Mouse (Mus musculus): ENCODE results near the gene Acer3. TPM values are rescaled to one million over a fixed set of nuclear protein-coding genes. Genes with fewer than 3 reads are reported as not detected.
A peak's percentile ranks its signal among the peaks of the same experiment; 100 is the strongest.

Gene Acer3
- polyA plus RNA-seq, 1 experiment from 2014 or later = 20.7 TPM

- no peak overlapping the region for H3K27ac ChIP-seq (replicated peaks)
- no peak for ATAC-seq (ENCODE audit: low read depth)
- no peak overlapping the region for H3K4me3 ChIP-seq
- H3K9me3 ChIP-seq = no peaks in the 10 kb centered on the region
- H3K9ac ChIP-seq = 0 out of 2 replicates have a peak overlapping the region, but pooled peaks have one; percentile 27
- no peaks in the 10 kb centered on the region for H3K27me3 ChIP-seq
- no peak overlapping the region for H3K4me2 ChIP-seq
- 79% methylated on average over 4 of the region's 4 CpGs for WGBS
- no peaks in the 10 kb centered on the region for H3K36me3 ChIP-seq
- H3K4me1 ChIP-seq (replicated peaks) = peaks cover 56% of the 10 kb centered on the region
Measured at GRCm38 (mm10) chr7:98174883-98175755, 145.9 kb downstream of the Acer3 start.

- H3K27ac ChIP-seq (replicated peaks) = no peak overlapping the region
- H3K4me3 ChIP-seq = no peak overlapping the region
- no peaks in the 10 kb centered on the region for H3K27me3 ChIP-seq
- no peaks in the 10 kb centered on the region for H3K9me3 ChIP-seq
- ATAC-seq (ENCODE audit: low read depth) = no peak
- no peaks in the 10 kb centered on the region for H3K36me3 ChIP-seq
- H3K4me2 ChIP-seq = no peak overlapping the region
- H3K4me1 ChIP-seq (replicated peaks) = peaks cover 52% of the 10 kb centered on the region
- 49% methylated on average over 4 of the region's 4 CpGs for WGBS
- no peak overlapping the region for H3K9ac ChIP-seq
Measured at GRCm38 (mm10) chr7:98173408-98173807, 147.6 kb downstream of the Acer3 start.

- 87% methylated on average over 8 of the region's 8 CpGs for whole genome bisulfite sequencing
- no peak overlapping the region for H3K9ac ChIP-seq
- ATAC-seq (ENCODE audit: low read depth) = no peak
- no peak overlapping the region for H3K4me2 ChIP-seq
- H3K4me1 ChIP-seq (replicated peaks) = peaks cover 49% of the 10 kb centered on the region
- no peak overlapping the region for H3K4me3 ChIP-seq
- H3K36me3 ChIP-seq = no peaks in the 10 kb centered on the region
- H3K27me3 ChIP-seq = no peaks in the 10 kb centered on the region
- no peak overlapping the region for H3K27ac ChIP-seq (replicated peaks)
- no peaks in the 10 kb centered on the region for H3K9me3 ChIP-seq
Measured at GRCm38 (mm10) chr7:98172661-98173060, 148.3 kb downstream of the Acer3 start.

- no peak overlapping the region for H3K4me3 ChIP-seq
- no peak overlapping the region for H3K27ac ChIP-seq (replicated peaks)
- 76% methylated on average over 6 of the region's 6 CpGs for WGBS
- H3K36me3 ChIP-seq = no peaks in the 10 kb centered on the region
- ATAC-seq (ENCODE audit: low read depth) = peak; percentile 44; the same call in 1 of the 2 replicates
- H3K4me2 ChIP-seq = no peak overlapping the region
- peaks cover 36% of the 10 kb centered on the region for H3K4me1 ChIP-seq (replicated peaks)
- no peaks in the 10 kb centered on the region for H3K9me3 ChIP-seq
- H3K9ac ChIP-seq = no peak overlapping the region
- H3K27me3 ChIP-seq = no peaks in the 10 kb centered on the region
Measured at GRCm38 (mm10) chr7:98171141-98172073, 149.6 kb downstream of the Acer3 start.

GRCm38 (mm10) chr7:98164999-98165528, 155.9 kb downstream of the Acer3 start:
- Histone ChIP-seq H3K4me2 (no peak overlapping the region), H3K9me3 (no peaks in the 10 kb centered on the region), H3K9ac (peak overlapping the region; percentile 50; the same call in 1 of the 2 replicates), H3K27ac (replicated peaks) (peak overlapping the region; percentile 67), H3K36me3 (peaks cover 7% of the 10 kb centered on the region; the same call in 1 of the 2 replicates), H3K27me3 (no peaks in the 10 kb centered on the region), H3K4me3 (no peak overlapping the region), H3K4me1 (replicated peaks) (peaks cover 24% of the 10 kb centered on the region)
- peak; percentile 25; the same call in 1 of the 2 replicates for ATAC-seq (ENCODE audit: low read depth)
- 40% methylated on average over 10 of the region's 10 CpGs for WGBS

- peaks cover 7% of the 10 kb centered on the region; the same call in 1 of the 2 replicates for H3K36me3 ChIP-seq
- 72% methylated on average over 9 of the region's 9 CpGs for WGBS
- H3K9ac ChIP-seq = no peak overlapping the region; the same call in 1 of the 2 replicates
- H3K4me3 ChIP-seq = no peak overlapping the region
- ATAC-seq (ENCODE audit: low read depth) = no peak
- H3K27me3 ChIP-seq = no peaks in the 10 kb centered on the region
- H3K4me1 ChIP-seq (replicated peaks) = peaks cover 30% of the 10 kb centered on the region
- peak overlapping the region; percentile 67 for H3K27ac ChIP-seq (replicated peaks)
- no peak overlapping the region for H3K4me2 ChIP-seq
- no peaks in the 10 kb centered on the region for H3K9me3 ChIP-seq
Measured at GRCm38 (mm10) chr7:98164382-98164998, 156.5 kb downstream of the Acer3 start.

- Histone ChIP-seq H3K9ac (no peak overlapping the region), H3K4me2 (no peak overlapping the region), H3K4me1 (replicated peaks) (peaks cover 37% of the 10 kb centered on the region), H3K27ac (replicated peaks) (no peak overlapping the region), H3K27me3 (no peaks in the 10 kb centered on the region), H3K4me3 (no peak overlapping the region), H3K36me3 (peaks cover 7% of the 10 kb centered on the region; the same call in 1 of the 2 replicates), H3K9me3 (no peaks in the 10 kb centered on the region)
- WGBS = 62% methylated on average over 3 of the region's 3 CpGs
- ATAC-seq (ENCODE audit: low read depth) = no peak
Measured at GRCm38 (mm10) chr7:98163700-98164099, 157.3 kb downstream of the Acer3 start.

GRCm38 (mm10) chr7:98162239-98162638, 158.8 kb downstream of the Acer3 start:
- Histone ChIP-seq H3K27ac (replicated peaks) (no peak overlapping the region), H3K9me3 (no peaks in the 10 kb centered on the region), H3K4me1 (replicated peaks) (peaks cover 52% of the 10 kb centered on the region), H3K9ac (no peak overlapping the region), H3K27me3 (no peaks in the 10 kb centered on the region), H3K4me2 (no peak overlapping the region), H3K4me3 (no peak overlapping the region), H3K36me3 (peaks cover 7% of the 10 kb centered on the region; the same call in 1 of the 2 replicates)
- WGBS = 80% methylated on average over 6 of the region's 6 CpGs
- ATAC-seq (ENCODE audit: low read depth) = no peak

GRCm38 (mm10) chr7:98160041-98160740, 160.8 kb downstream of the Acer3 start:
- WGBS = 57% methylated on average over 8 of the region's 8 CpGs
- Histone ChIP-seq H3K9me3 (no peaks in the 10 kb centered on the region), H3K4me3 (no peak overlapping the region), H3K27me3 (no peaks in the 10 kb centered on the region), H3K36me3 (peaks cover 7% of the 10 kb centered on the region; the same call in 1 of the 2 replicates), H3K4me2 (no peak overlapping the region), H3K9ac (no peak overlapping the region), H3K4me1 (replicated peaks) (peaks cover 63% of the 10 kb centered on the region), H3K27ac (replicated peaks) (no peak overlapping the region)
- ATAC-seq (ENCODE audit: low read depth) = no peak

- Histone ChIP-seq H3K4me2 (no peak overlapping the region), H3K27me3 (no peaks in the 10 kb centered on the region), H3K4me3 (no peak overlapping the region), H3K9me3 (no peaks in the 10 kb centered on the region), H3K27ac (replicated peaks) (no peak overlapping the region), H3K4me1 (replicated peaks) (peaks cover 53% of the 10 kb centered on the region), H3K36me3 (peaks cover 7% of the 10 kb centered on the region; the same call in 1 of the 2 replicates), H3K9ac (no peak overlapping the region)
- ATAC-seq (ENCODE audit: low read depth) = no peak
- WGBS = 53% methylated on average over 8 of the region's 8 CpGs
Measured at GRCm38 (mm10) chr7:98158481-98158880, 162.5 kb downstream of the Acer3 start.

Data from neural tube, embryonic 13.5 days (tissue).